Mouse (Mus musculus): ENCODE measurements at regions not wholly inside any gene's neighbourhood (a gene's known extent, or its start where the extent isn't known, plus 50 kb on each side); places are given as distances from the start of the nearest gene placed in this dataset.

DNA sequence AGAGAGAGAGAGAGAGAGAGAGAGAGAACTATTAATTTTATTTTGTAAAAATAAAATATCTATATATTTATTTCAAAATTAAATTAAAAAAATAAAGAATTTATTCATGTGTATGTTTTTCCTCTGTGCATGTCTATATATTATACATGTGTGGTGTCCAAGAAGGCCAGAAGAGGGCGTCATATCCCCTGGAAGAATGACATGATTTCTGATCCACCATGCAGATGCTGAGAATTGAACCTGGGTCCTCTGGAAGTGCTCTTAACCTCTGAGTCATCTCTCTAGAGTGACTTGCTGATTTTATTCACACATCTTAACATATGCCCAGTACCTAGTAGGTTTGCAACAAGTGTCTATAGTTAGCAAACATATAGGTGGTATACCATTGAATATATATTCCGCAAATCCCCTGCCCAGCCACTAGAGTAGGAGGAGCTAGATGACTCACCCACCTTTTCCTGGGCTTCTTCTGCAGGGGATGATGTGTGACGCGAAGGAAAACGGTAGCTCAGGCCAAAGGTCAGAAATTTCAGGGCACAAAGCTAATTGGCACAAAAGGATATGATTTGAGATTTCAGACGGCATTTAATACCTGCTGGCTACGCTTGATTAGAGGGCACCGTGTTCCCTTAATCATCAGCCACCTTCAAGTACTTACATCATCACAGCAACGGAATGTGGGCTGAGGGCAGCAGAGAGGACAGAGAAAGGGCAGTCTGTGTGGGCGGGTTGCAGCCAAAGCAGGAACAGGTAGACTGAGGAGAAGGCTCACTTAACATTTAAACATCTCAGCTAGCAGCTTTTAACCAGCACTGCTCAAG lies 105.3 kb upstream of the Map4k3 start:
- TF ChIP-seq CTCF (IDR thresholded peaks at IDR 0.05; ENCODE audit: borderline replicate concordance, insufficient read depth, low read depth, low read length) = no peak
- no peak for TF ChIP-seq POLR2A (IDR thresholded peaks at IDR 0.05; ENCODE audit: borderline replicate concordance, insufficient read depth, low read length)
